Mouse (Mus musculus) CH12F3 (cell line): Measurements from ENCODE around the gene Lep.

ENCODE experiments used
- in situ Hi-C: fragments of 300-500 bp; cut with MboI; formaldehyde crosslinking; loops from 2 replicates; pipeline ENCODE4 v1.14.3; 2020; ENCODE audit warnings: low sequenced_read_pairs

Lep gene

GRCm38 (mm10) chr6:29036698-29037097 is 23.3 kb upstream of the Lep start:
- in situ Hi-C loops: no loop called here

DNA sequence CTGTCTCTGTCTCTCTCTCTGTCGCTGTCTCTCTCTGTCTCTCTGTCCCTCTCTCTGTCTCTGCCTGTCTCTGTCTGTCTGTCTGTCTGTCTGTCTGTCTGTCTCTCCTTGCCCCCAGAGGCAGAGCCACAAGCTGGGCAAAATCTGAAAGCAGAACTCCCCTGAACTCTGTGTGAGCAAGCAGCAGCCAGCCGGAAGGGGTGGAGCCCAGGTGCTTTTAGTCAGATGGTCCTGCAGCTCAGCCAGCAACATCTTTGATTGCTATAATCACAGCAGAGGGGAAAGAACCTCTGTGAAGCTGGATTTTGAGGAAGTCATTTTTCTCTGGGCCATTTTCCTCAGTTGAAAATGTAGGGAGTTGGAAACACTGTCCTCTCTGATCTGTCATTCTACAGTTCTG is 19.8 kb upstream of the Lep start:
- in situ Hi-C loops: no loop called here

GRCm38 (mm10) chr6:29044029-29044428 is 16.0 kb upstream of the Lep start:
- in situ Hi-C loops: no loop called here

GRCm38 (mm10) chr6:29049926-29050325 is 10.1 kb upstream of the Lep start:
- in situ Hi-C loops: no loop called here

- in situ Hi-C loops: no loop called here
Observed at GRCm38 (mm10) chr6:29052188-29052587, 7.8 kb upstream of the Lep start.

GRCm38 (mm10) chr6:29053181-29053580 is 6.8 kb upstream of the Lep start:
- in situ Hi-C loops: no loop called here

- in situ Hi-C loops: no loop called here
Observed at GRCm38 (mm10) chr6:29056377-29056776, 3.6 kb upstream of the Lep start.

- in situ Hi-C loops: no loop called here
Observed at GRCm38 (mm10) chr6:29066389-29066790, 6.4 kb downstream of the Lep start.

- in situ Hi-C loops: no loop called here
Observed at GRCm38 (mm10) chr6:29072258-29072657, 12.2 kb downstream of the Lep start.

- in situ Hi-C loops: no loop called here
Observed at GRCm38 (mm10) chr6:29073462-29074132, 13.6 kb downstream of the Lep start.

GRCm38 (mm10) chr6:29074133-29074469 is 14.1 kb downstream of the Lep start:
- in situ Hi-C loops: no loop called here

DNA sequence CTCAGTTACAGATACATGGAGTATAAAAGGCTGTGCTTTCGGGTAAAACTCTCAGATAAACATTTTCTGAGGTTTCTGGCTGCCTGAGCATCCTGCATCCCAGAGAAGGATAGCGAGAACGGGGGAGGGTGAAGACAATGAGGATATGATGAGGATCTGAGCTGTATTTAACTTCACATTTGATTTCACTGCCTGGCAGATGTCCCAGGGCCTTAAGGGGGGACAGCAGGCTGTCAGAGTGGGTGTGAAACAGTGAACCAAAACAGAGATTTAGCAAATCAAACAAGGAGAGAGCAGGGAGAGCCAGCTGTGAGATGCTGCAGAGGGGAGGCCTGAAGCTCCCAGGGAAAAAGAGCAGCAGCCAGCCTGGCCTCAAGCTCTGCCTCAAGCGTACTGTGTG is 19.3 kb downstream of the Lep start:
- in situ Hi-C loops: no loop called here

DNA sequence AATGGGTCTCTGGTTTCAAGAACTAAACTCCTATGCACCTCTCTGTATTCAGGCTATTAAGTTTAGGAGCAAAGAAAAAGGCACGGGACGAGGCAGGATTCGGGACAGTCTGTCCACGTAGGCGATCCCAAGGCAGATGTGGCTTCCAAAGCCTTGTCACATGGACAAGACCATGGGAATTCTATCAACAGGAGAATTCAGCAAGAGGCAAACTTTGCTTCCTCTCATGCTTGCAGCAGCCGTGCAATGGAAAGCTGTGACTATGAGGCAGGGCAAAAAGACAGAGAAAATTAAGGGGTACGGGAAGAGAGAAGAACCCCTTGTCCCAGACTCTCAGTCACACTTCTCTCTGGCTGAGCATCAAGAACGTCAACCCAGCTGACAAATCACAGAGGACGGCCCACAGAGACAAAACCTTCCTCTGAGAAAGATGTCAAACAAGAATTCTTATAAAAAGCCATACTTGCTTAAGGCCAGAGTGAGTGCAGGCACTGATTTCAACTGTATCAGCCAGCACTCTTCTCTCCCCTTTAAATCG is 21.9 kb downstream of the Lep start:
- in situ Hi-C loops: no loop called here

DNA sequence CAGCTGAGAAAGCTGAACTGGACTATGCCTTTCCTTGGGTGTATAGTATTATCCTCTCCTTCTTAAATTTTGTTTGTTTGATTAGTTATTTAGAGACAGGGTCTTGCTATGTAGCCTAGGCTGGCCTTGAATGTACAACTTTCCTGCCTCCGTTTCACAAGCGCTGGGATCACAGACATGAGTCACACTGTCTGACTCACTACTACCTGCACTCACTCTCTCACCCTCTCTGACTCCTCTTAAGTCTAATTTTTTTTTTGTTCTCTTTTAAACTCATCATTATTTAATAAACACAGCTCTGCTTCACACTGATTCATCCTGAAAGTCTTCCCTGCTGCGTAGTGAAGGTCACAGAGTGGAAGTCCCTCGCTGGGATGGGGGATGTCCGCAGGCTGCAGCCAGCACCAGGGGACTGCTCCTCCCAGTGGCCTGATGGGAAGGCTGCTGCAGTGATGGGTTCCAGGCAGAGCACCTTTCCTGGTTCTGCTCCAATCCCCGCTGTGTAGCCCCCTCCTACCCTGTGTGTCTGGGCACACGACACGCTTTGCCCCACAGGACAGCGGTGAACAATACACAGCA is 22.8 kb downstream of the Lep start:
- in situ Hi-C loops: no loop called here

- in situ Hi-C loops: no loop called here
Observed at GRCm38 (mm10) chr6:29084401-29084800, 24.4 kb downstream of the Lep start.

DNA sequence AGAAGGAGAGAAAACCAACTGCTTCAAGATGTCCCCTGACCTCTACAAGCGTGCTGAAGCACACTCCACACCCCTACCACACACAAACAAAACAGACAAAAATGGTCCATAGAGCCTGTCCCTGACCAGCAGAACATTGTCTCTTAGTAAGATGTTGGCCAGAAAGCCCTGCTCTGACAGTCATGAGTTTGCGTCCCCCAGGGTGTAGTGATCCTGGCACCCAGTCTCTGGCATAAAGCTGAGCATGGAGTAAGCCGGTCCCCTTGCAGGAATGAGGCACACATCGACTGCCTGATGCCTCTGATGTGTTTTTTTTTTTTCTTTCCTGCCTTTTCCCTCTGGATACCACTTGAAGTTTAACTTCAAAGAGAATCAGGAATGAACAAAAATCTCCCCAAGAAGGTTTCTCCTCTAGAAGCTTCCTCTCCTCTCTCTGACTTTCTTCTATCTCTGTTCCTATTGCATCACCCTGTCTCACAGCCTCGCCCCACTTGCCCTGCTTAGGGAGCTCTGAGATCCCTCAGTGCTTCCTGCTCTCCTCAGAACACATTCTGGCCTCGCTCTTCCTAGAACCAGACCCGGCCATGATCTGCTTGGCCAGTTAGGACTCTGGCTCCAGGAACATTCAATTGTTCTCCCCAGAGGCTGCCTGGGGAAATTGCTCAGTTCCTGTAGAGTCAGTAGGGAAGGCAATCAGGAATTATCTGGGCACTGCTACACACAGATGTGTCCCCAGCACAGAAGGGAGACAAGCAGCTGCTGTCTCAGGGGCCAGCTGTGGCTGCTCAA is 28.1 kb downstream of the Lep start:
- in situ Hi-C loops: no loop called here

DNA sequence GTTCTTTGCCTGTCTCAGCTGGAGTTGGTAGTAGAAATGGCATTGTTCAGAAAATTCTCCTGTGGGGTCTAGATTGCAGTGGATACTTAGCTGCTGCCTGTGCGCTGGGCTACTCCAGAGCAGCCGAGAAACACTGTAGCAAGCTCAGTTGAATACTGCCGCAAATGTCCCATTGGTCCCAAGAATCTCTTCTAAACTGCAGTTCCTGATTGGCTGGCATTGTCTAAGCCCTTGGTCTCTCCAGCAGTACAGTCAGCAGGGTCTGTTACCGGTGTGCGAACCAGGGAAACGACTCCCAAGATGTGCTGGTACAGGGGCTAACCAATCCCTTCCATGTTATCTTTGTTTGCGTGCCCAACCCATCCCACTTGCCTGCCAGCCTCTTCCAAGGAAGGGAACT is 32.2 kb downstream of the Lep start:
- in situ Hi-C loops: no loop called here

DNA sequence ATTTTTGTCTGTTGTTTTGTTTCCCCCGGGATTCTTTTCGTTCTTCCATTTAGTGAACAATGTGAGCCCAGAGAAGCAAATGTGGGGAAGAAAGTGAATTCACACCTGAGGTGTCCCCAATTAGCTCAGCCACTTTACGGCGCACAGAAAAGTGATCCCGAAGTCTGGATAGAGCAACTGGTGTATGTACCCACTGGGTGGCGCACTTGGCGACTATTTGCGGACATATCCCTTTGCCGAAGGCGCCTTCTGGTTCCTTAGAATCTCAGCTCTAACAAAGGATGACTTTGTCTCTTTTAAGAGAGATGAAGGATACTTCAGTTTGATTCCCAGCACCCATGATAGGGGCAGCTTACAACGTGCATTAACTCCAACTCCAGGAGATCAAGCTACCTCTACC is 32.9 kb downstream of the Lep start:
- in situ Hi-C loops: no loop called here

GRCm38 (mm10) chr6:29099536-29100170 is 39.6 kb downstream of the Lep start:
- in situ Hi-C loops: no loop called here

DNA sequence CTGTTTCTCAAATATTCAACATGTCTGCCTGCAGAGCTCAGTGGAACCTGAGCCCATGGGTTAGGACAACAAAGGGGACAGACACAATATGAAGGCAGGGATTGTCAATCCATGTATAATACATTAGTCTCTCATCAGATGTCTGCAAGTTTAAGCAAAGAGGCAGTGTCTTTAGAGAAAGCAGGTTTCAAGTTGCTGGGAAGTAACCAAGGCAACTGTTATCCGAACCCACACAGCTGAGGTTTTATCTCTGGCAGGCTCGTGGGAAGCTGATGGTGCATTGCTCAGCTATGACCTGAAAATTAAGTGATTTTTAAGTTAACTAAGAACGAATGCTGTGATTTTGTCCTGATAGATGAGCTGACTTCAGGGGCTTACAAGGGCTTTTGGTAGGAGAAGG is 40.4 kb downstream of the Lep start:
- in situ Hi-C loops: no loop called here

DNA sequence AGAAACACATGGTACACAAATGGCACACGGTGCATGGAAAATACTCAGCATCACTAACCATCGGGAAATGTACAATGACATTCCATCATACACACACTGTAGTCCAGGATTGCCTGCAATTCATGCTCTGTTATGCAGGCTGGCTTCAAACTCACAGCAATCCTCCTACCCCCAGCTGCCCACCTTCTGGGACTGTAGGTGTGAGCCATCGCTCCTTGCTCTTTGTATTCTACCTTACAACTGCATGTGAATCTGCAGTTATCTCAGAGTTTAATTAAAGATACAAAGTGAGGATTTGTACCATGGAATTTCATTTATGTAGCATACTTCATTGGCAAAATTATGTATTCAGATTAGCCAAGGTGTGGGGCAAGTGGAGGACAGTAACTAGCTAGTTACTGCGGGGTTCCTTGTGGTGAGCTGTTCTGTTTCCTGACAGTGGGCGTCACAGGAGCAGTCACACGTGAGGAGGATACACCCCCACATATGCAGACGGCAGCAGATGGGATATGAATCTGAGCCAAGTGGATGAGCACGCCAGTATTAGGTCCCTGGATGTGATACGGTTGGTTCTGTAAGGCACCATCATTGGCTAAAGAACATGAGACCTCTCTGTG is 41.3 kb downstream of the Lep start:
- in situ Hi-C loops: no loop called here
